Mouse (Mus musculus): ENCODE data around the gene Nudt13.
A peak's percentile ranks its signal among the peaks of the same experiment; 100 is the strongest.
"Not testable (repeated sequence)": the region's sequence is repeated elsewhere in the genome, so short reads cannot be mapped to it uniquely, and the experiment has no call there.

The Nudt13 gene

GRCm38 (mm10) chr14:20294117-20294892 lies at the start of gene Nudt13:
TSS of gene Nudt13 (plus strand) at chr14:20294697.
- peak; percentile 78 to 89 for DNase-seq (ENCODE audit: low spot score in 2 of 2)

GRCm38 (mm10) chr14:20245318-20245717 lies 49.2 kb upstream of the Nudt13 start:
- DNase-seq (ENCODE audit: low spot score in 2 of 2), result no peak

- no peak for DNase-seq (ENCODE audit: low spot score in 2 of 2)
These were observed 48.6 kb upstream of the Nudt13 start for GRCm38 (mm10) chr14:20245861-20246260.

DNA sequence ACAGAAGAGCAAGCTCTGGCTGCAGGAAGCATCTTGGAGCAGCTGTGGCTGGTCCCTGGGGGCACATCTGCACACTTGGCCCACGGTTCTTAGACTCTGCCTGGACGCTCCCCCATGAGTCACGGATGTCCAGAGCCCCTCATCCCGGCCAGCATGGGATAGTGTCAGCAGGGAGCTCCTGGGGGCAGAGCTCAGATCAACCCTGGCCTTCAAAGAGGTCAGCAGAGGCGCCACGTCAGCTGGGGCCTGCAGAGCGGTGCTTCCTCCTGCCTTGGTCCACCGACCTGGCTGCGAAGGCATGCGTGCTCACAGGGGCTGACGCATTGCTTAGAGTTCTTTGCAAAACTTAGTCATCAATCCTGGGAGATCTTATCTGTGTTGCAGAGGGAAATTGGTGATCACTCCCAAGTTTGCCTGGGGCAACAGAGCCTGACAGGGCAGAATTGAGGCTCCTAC lies 47.7 kb upstream of the Nudt13 start:
- no peak for DNase-seq (ENCODE audit: low spot score in 2 of 2)

- DNase-seq (ENCODE audit: low spot score in 2 of 2), result no peak
These were observed 46.5 kb upstream of the Nudt13 start for GRCm38 (mm10) chr14:20248001-20248400.

- DNase-seq (ENCODE audit: low spot score in 2 of 2), result peak in 1 of 2 experiments; percentile 25
These were observed 44.0 kb upstream of the Nudt13 start for GRCm38 (mm10) chr14:20250237-20251171.

GRCm38 (mm10) chr14:20258185-20259113 lies 36.0 kb upstream of the Nudt13 start:
- peak; percentile 37 to 47 for DNase-seq (ENCODE audit: low spot score in 2 of 2)

- DNase-seq (ENCODE audit: low spot score in 2 of 2), result no peak
These were observed 32.2 kb upstream of the Nudt13 start for GRCm38 (mm10) chr14:20262346-20262745.

DNA sequence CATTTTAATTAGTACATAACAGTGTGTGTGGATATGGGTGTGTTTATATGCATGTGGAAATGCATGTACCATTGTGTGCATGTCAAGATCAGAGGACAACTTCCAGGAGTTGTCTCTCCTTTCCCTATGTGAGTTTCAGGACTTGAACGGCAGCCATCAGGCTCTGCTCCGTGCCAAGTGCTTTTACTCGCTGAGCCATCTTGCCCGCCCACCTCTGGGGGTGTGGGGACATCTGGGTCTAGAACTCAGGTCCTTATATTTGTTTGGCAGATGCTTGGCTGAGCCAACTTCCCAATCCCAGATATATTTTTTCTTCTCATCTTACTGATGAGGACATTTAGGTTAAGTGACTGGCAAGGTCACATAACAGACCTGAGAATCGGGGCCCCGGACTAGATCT lies 26.1 kb upstream of the Nudt13 start:
- DNase-seq (ENCODE audit: low spot score in 2 of 2), result peak; percentile 22 to 50

DNA sequence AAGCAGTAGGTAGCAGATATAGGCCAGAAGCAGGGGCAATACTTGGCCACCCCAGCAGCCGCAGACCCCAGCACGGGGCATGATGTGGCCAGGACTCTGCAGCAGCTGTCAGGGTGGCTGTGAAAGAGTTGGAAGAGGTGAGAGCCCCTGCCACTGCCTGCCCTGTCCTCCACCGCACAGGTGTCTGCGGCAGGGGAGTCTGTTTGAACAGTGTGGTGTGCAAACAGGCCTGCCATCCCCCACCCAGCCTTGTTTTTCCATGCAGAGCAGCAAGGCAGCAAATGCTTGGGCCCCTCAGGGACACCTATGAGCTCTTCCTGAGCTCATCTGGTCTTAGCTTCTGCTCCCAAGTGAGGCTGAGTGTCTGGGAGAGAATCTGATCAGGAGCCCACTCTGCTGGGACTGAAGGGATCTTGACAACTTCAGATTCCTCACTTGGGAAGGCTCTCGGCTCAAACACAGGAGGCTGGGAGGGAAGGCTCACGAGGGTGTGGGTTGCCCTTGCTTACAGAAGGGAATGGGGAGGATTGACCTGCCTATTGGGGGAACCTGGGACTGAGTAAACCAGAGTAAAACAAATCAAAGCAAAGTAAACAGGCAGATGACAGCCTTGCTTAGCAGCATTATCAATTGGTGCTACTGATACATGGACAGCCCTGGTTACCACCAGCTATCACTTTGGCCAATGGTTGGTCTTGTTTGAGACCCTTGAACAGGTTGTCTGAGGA lies 25.3 kb upstream of the Nudt13 start, which contains the start of gene Kcnk16:
Gene Kcnk16, minus strand, starts transcription at position 118 of the 728 bp plus-strand sequence.
- DNase-seq (ENCODE audit: low spot score in 2 of 2), result no peak

GRCm38 (mm10) chr14:20291391-20291790 lies 3.1 kb upstream of the Nudt13 start:
- no peak for DNase-seq (ENCODE audit: low spot score in 2 of 2)

GRCm38 (mm10) chr14:20294947-20295346 lies 450 bp downstream of the Nudt13 start:
- no peak for DNase-seq (ENCODE audit: low spot score in 2 of 2)

GRCm38 (mm10) chr14:20297616-20298015 lies 3.1 kb downstream of the Nudt13 start:
- no peak for DNase-seq (ENCODE audit: low spot score in 2 of 2)

- DNase-seq (ENCODE audit: low spot score in 2 of 2), result no peak
These were observed 3.6 kb downstream of the Nudt13 start for GRCm38 (mm10) chr14:20298131-20298530.

GRCm38 (mm10) chr14:20305085-20305484 lies 10.6 kb downstream of the Nudt13 start:
- not testable (repeated sequence) for DNase-seq (ENCODE audit: low spot score in 2 of 2)

DNA sequence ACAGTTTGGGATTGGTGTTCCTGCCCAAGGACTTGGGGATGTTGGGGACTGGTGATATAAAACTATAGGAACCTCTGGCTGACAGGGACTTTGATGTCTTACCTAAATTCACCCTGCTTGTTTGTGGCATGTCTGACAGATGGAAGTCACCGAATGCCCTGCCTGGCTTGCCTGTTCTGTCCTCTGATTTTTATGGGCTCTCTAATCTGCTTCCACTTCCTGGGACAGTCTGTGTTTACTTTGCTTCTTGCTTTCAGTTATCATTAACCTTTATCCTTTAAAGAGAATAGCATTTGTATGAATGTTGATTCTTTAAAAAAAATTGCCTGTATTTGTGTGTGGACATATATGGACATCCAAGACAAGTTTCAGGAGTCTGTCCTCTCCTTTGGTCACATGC lies 20.6 kb downstream of the Nudt13 start:
- DNase-seq (ENCODE audit: low spot score in 2 of 2), result no peak

DNA sequence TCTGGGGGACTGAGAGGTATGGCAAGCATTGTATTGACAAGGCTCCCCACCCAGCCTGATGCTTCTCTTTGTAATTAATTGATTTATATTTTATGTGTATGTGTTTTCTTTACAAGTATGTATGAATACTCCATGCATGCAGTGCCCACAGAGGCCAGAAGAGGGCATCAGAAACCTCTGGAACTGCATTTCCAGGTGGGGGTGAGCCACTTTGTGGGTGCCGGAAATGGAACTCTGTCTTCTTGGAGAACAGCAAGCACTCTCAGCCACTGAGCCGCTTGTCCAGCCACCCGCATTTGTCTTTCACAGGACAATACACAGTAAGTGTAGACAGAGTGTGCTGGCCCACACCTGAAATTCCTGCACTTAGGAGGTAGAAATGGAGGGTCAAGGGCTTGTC lies 24.9 kb downstream of the Nudt13 start:
- no peak for DNase-seq (ENCODE audit: low spot score in 2 of 2)

DNA sequence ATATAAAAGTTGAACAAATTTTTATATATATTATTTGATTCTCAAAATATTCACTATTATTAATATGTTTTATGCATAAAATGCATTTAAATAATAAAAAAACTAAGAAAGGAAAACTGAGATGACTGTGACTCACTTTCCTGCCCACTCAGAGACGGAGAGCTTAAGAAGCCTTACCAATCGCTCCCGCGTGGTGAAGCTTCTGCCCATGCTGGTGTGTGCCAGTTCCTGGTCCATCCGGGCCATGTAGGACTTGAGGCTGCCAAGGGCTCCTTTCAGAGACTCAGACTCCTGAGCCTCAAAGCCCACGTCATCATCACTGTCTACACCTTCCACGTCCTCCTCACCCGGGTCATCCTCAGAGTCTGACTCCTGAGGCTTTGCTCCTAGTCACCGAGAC lies 29.7 kb downstream of the Nudt13 start:
- no peak for DNase-seq (ENCODE audit: low spot score in 2 of 2)

DNA sequence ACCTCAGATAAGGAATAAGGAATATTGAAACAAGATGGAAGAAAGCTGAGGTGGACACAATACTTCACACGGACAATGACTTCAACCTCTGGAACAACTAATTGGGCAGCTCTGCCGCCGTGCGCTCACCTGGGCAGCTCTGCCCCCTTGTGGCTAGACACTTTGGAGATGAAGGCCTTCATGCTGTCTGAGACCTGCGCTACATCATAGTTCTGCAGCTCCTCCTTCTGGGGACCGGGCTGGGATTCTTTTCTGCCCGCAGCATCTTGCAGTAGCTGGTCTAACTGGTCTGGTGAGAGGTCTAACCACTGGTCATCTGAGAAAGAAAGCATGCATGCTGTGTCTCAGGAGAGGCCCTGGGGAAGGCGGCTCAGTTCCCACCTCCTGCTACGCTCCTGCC lies 34.0 kb downstream of the Nudt13 start:
- no peak for DNase-seq (ENCODE audit: low spot score in 2 of 2)

GRCm38 (mm10) chr14:20331316-20331715 lies 36.8 kb downstream of the Nudt13 start:
- DNase-seq (ENCODE audit: low spot score in 2 of 2), result no peak

DNA sequence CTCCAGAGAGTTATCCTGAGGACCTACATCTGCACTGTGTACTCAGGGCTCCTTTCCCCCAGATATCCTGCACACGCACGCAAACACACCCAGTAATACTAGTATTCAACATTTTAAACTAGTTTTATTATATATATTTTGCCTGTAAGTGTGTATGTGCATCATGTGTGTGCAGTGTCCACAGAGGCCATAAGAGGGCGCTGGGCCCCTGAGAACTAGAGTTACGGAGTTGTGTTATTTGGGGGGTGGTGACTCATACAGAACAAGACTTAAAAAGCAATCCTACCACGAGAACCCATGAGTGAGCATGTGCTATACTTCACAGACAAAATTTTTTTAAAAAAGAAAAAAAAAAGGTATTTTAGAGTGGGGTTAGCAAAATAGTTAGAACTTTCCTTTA lies 44.9 kb downstream of the Nudt13 start:
- DNase-seq (ENCODE audit: low spot score in 2 of 2), result no peak

Measured in right cerebral cortex, postnatal 36 days (tissue).